Mouse (Mus musculus) layer of hippocampus, adult 11-12 months (tissue): ENCODE measurements around the gene Nhsl2.
A peak's percentile ranks its signal among the peaks of the same experiment; 100 is the strongest.
"Not testable (repeated sequence)": the region's sequence is repeated elsewhere in the genome, so short reads cannot be mapped to it uniquely, and the experiment has no call there.

Experiments
- DNase-seq: peaks from one replicate; pipeline ENCODE4 v3.0.0; 2022; ENCODE audit warnings: low spot score

Nhsl2 gene

GRCm38 (mm10) chrX:101849281-101849821 lies at the start of gene Nhsl2:
TSS of gene Nhsl2 (plus strand) at chrX:101849385.
- DNase-seq = no peak

DNA sequence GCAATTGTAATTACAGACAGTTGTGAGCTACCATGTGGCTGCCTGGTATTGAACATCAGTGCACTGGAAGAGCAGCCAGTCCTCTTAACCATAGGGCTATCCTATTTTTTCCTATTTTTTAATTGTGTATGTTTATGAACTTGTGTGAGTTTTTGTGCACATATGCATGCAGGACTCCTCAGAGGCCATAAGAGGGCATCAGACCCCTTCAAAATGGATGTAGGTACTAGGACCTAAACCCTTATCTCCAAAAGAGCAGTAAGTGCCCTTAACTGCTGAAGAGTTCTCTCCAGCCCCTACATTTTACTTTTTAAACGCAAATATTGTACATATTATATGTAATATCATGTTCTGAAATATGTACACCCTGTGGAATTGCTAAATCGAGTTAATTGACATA lies 43.7 kb upstream of the Nhsl2 start:
- DNase-seq = no peak

GRCm38 (mm10) chrX:101811750-101812149 lies 37.4 kb upstream of the Nhsl2 start:
- DNase-seq = no peak

- no peak for DNase-seq
Measured at GRCm38 (mm10) chrX:101819163-101819562, 30.0 kb upstream of the Nhsl2 start.

- DNase-seq = not testable (repeated sequence)
Measured at GRCm38 (mm10) chrX:101819980-101820379, 29.2 kb upstream of the Nhsl2 start.

DNA sequence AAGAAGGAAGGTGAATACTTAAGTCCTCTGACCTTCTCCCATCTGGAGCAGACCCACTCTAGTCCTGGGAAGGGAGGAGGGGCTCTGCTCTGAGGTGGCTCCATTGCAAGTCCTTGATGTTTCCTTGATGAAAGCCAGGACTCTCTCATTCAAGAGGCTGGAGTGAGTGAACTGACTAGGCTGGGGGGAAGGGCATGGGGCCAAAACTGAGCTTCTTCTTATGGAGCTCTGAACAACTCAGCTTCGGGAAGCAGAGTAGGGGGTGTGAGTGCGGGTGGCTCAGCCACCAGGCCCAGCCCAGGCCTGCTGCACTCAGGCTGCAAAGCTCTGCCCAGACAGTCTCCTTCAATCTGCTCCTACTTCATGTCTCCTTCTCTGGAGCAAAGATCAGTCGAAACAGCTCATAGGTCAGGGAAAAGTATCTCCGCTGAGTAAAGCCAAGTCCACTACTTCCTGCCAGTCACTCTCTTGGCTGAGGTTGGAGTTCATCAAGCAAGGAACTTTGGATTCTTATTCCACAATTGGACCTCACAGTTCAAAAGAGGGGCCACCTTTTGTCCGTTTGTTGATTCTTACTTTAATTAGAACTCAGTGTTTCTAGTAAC lies 1.9 kb upstream of the Nhsl2 start:
- DNase-seq = no peak

GRCm38 (mm10) chrX:101849901-101850551 lies 841 bp downstream of the Nhsl2 start:
- DNase-seq = no peak

DNA sequence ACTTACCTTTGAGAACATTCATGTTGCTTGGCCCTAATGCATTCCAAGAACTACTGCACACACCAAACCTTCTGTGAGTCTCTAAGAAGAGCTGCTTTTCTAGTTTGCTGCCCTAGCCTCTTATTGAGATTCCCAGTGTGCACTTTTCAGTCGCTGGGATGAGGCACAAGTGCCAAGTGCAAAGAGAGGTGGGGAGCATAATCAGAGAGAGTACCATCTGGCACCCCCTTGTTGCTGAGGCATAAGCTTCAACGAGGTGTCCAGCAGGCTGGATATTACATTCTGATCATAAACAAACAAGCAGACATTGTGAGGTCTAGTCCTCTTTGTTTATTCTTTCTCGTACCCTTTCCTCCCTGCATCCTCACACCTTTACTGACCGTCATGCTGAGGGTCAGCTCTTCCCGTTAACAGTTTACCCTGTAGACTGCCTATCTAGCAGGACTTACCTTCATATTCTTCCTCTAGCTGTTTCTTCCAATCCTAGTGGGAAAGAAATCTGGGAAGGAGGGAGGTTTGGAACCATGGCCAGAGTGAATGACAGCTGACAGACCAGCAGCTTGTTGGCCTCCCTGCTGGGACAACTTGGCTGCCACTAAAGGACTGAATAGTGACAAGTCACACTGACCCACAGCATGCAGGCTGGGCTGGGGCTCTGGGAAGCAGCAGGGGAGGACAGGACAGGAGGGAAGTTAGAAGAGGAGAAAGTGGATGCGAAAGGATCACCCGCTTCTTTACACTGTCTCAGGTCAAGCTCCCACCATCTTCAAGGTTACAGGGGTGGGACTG lies 2.6 kb downstream of the Nhsl2 start:
- DNase-seq = no peak

DNA sequence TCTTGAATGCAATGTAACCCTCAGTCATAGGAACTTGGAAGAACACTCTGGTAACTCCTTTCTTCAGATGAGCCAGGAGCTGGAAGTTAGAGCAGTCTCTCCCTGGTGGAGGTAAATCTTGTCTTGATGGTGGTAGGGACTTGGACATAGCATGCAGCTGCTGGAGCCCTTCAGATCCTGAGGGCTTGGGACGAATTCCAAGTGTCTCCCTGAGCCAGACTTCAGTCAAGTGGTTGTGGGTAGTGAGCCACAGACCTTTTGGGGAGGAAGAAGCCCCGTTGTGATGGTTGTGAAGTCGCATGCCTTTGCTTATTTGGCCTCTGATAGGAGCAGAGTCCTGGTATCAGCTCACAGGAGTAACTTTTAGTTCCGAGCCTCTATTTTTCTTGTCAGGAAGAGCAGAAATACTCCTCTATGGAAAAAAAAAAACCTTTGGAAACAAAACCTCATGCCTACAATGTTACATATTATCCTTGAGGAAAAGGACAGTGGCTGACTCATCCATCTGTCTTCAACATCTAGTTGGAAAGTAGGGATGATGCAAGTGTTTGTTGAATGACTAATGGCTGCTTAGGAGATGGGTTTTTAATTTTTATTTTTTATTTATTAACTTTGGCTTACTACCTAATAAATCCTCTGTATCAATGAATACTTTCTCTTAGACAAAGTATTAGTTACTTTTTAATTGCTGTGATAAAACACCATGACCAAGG lies 14.6 kb downstream of the Nhsl2 start:
- DNase-seq = no peak

GRCm38 (mm10) chrX:101864788-101865187 lies 15.6 kb downstream of the Nhsl2 start:
- no peak for DNase-seq

DNA sequence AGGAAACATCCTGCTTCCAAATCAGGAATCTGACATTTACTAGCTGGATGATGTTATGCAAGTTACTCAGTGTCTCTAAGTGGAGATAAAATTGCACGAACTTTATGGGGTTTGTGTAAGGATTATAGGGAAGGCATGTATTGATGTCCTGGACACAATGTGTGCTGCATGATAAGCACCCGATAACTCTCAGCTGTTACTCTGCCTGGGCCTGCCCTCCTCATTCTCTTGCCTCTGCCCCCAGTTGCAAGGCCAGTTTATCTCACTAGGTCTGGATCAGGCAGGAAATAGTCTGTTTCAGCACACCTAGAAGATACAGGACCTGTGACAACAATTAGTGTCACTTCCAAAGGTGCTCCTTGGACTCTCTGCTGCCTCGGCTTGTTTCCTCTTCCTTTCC lies 25.0 kb downstream of the Nhsl2 start:
- DNase-seq = no peak

GRCm38 (mm10) chrX:101874901-101875300 lies 25.7 kb downstream of the Nhsl2 start:
- no peak for DNase-seq

GRCm38 (mm10) chrX:101876136-101876535 lies 27.0 kb downstream of the Nhsl2 start:
- DNase-seq = no peak

DNA sequence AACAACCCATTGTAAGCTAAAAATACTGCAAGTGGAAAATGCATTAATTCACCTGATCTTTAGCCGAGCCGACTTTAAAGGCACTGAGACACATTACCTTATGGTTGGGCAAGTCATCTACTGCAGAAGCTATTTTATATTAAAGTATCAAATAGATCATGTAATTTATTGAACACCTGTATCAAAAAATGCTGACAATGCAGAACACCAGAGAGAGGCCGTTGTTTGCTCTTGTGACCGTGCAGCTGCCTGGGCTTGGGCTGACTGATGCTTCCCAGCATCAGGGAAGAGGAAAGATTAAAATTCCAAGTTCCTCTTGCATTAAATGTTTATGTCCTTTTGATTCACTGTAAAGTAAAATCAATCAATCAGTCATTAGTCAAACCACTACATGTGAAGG lies 28.7 kb downstream of the Nhsl2 start:
- DNase-seq = no peak

- no peak for DNase-seq
Measured at GRCm38 (mm10) chrX:101878546-101878945, 29.4 kb downstream of the Nhsl2 start.

- DNase-seq = no peak
Measured at GRCm38 (mm10) chrX:101882141-101882751, 33.1 kb downstream of the Nhsl2 start.

GRCm38 (mm10) chrX:101889384-101889783 lies 40.2 kb downstream of the Nhsl2 start:
- no peak for DNase-seq

DNA sequence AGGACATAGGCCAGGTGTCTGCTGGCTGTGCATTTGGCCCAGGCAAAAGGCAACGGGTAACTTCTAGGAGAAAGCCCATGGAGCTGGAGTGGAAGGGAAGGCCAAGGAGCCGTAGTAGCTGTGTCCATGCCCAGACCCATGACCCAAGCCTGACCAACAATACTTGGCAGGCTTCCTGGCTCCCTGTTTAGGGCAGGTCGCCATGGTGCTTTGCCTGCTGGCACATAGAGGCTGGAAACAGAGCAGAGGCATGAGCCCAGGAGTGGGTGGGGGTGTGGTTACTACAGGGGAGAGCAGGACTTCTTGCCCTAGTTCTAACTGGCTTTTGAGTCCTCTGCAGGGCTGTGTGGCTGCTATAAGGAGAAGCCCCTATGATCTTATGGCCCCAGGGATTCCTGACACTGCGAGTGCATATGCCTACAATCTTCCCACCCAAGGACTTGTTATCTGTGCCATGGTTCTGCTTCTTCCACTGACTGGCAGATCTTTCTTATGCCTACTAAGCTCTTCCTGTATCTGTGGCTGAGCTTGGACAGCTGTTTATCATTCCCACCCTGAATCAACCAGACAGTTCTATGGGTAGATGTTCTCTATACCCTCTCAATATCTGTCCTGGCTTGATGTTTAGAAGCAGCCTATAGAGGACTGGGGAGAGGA lies 40.8 kb downstream of the Nhsl2 start:
- peak; percentile 7 for DNase-seq

DNA sequence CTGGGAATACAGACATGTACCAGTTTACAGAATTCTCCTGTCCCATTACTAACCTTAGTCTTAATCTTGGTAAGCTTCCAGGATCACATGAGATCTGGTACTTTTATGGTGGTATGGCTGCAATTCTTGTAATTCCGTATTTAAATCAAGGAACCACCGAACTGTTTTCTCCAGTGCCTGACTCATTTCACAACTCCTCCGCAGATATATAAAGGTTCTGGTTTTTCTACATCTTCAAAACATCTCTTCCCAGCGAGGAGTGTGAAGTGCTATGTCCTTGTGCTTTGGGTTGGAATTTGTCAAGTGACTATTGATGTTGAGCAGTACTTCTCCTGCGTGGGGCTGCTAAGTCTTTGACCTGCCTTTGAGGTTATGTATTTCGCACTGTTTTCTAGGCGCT lies 44.6 kb downstream of the Nhsl2 start:
- no peak for DNase-seq

- DNase-seq = no peak
Measured at GRCm38 (mm10) chrX:101898341-101898740, 49.2 kb downstream of the Nhsl2 start.

GRCm38 (mm10) chrX:101901806-101902490 lies 52.8 kb downstream of the Nhsl2 start:
- DNase-seq = no peak
